Comparison of ENCODE assay signal across 8 mouse cellular contexts in genomic region chr17:79020208-79020983, GRCm38 (mm10). TPM values are rescaled to one million over a fixed set of nuclear protein-coding genes. Genes with fewer than 3 reads are reported as not detected.
DNase-seq lines count a peak whose midpoint lies in the region; ATAC-seq and TF ChIP-seq lines count a peak whose summit lies in the region.

Gene Prkd3 (minus strand): TSS chr17:79020816.

- peak; percentile 95 for ATAC-seq in forebrain, embryonic 14.5 days
- peak; percentile 91 for ATAC-seq in heart, postnatal 0 days (ENCODE audit: insufficient read depth, low read depth)
- ATAC-seq in liver, embryonic 15.5 days (ENCODE audit: insufficient read depth): peak; percentile 80
- ATAC-seq in stomach, postnatal 0 days (ENCODE audit: low FRiP score, low TSS enrichment): peak; percentile 91

- H3K4me2 ChIP-seq in forebrain, embryonic 14.5 days (ENCODE audit: low read length): peak within 1 kb of the TSS; percentile 69
- H3K4me2 ChIP-seq in heart, postnatal 0 days (ENCODE audit: low read depth, low read length): peak within 1 kb of the TSS; percentile 88
- H3K4me2 ChIP-seq in liver, embryonic 15.5 days: peak within 1 kb of the TSS; percentile 92
- H3K4me2 ChIP-seq in stomach, postnatal 0 days (replicated peaks; ENCODE audit: low read depth): peak within 1 kb of the TSS; percentile 93

- H3K4me1 ChIP-seq in bone marrow macrophage, adult 2 months (ENCODE audit: control insufficient read depth, insufficient read depth, low read length): peaks cover 14% of the 10 kb centered on the region
- H3K4me1 ChIP-seq in forebrain, embryonic 14.5 days (ENCODE audit: control insufficient read depth, insufficient read depth, low read length): peaks cover 23% of the 10 kb centered on the region
- H3K4me1 ChIP-seq in heart, postnatal 0 days (ENCODE audit: control insufficient read depth, insufficient read depth): peaks cover 29% of the 10 kb centered on the region
- H3K4me1 ChIP-seq in liver, embryonic 15.5 days (replicated peaks): peaks cover 39% of the 10 kb centered on the region
- no peaks in the 10 kb centered on the region for H3K4me1 ChIP-seq in stomach, postnatal 0 days (replicated peaks; ENCODE audit: control insufficient read depth, insufficient read depth)

- TF ChIP-seq POLR2A in bone marrow macrophage, adult 2 months (IDR thresholded peaks at IDR 0.05; ENCODE audit: borderline replicate concordance, low read depth, low read length): no peak

- TF ChIP-seq CTCF in bone marrow macrophage, adult 2 months (IDR thresholded peaks at IDR 0.05; ENCODE audit: low read depth, low read length): no peak
- TF ChIP-seq CTCF in heart, postnatal 0 days (IDR thresholded peaks at IDR 0.05; ENCODE audit: low read depth): no peak
- no peak for TF ChIP-seq CTCF in stomach, postnatal 0 days (IDR thresholded peaks at IDR 0.05; ENCODE audit: low read depth)

- H3K27ac ChIP-seq in bone marrow macrophage, adult 2 months (ENCODE audit: insufficient read depth, low read depth, low read length): peak within 1 kb of the TSS; percentile 33
- peak within 1 kb of the TSS; percentile 82 for H3K27ac ChIP-seq in forebrain, embryonic 14.5 days (ENCODE audit: low read depth, low read length)
- H3K27ac ChIP-seq in heart, postnatal 0 days (ENCODE audit: low read depth): peak within 1 kb of the TSS; percentile 91
- peak within 1 kb of the TSS; percentile 72 for H3K27ac ChIP-seq in liver, embryonic 15.5 days (replicated peaks)
- H3K27ac ChIP-seq in stomach, postnatal 0 days (replicated peaks): peak within 1 kb of the TSS; percentile 91

- no peak for TF ChIP-seq EP300 in heart, postnatal 0 days (IDR thresholded peaks at IDR 0.05; ENCODE audit: low read depth)
- no peak for TF ChIP-seq EP300 in stomach, postnatal 0 days (optimal IDR thresholded peaks at IDR 0.05)

- under 1% methylated on average over 69 of the region's 113 CpGs for WGBS in forebrain, embryonic 14.5 days
- under 1% methylated on average over 92 of the region's 113 CpGs for WGBS in heart, postnatal 0 days
- under 1% methylated on average over 90 of the region's 113 CpGs for WGBS in liver, embryonic 15.5 days (ENCODE audit: insufficient replicate concordance)
- 0% methylated on average over 51 of the region's 113 CpGs for WGBS in stomach, postnatal 0 days

- no peaks in the 10 kb centered on the region for H3K36me3 ChIP-seq in forebrain, embryonic 14.5 days (ENCODE audit: control insufficient read depth, insufficient read depth, low read length)
- H3K36me3 ChIP-seq in heart, postnatal 0 days (replicated peaks; ENCODE audit: control insufficient read depth, insufficient read depth, low read length): no peaks in the 10 kb centered on the region
- no peaks in the 10 kb centered on the region for H3K36me3 ChIP-seq in liver, embryonic 15.5 days (replicated peaks)
- no peaks in the 10 kb centered on the region for H3K36me3 ChIP-seq in stomach, postnatal 0 days (ENCODE audit: control insufficient read depth, insufficient read depth, low read length)

- no peaks in the 10 kb centered on the region for H3K9me3 ChIP-seq in forebrain, embryonic 14.5 days (replicated peaks; ENCODE audit: control insufficient read depth, low read length)
- H3K9me3 ChIP-seq in heart, postnatal 0 days (replicated peaks; ENCODE audit: control insufficient read depth, low read length): no peaks in the 10 kb centered on the region
- H3K9me3 ChIP-seq in liver, embryonic 15.5 days (replicated peaks): no peaks in the 10 kb centered on the region
- no peaks in the 10 kb centered on the region for H3K9me3 ChIP-seq in stomach, postnatal 0 days (ENCODE audit: control insufficient read depth, low read length)

- peak within 1 kb of the TSS; percentile 89 for H3K4me3 ChIP-seq in bone marrow macrophage, adult 2 months (ENCODE audit: insufficient read depth, low read length)
- H3K4me3 ChIP-seq in forebrain, embryonic 14.5 days (ENCODE audit: low read depth, low read length): peak within 1 kb of the TSS; percentile 77
- H3K4me3 ChIP-seq in heart, postnatal 0 days (ENCODE audit: low read depth, low read length): peak within 1 kb of the TSS; percentile 84
- H3K4me3 ChIP-seq in liver, embryonic 15.5 days (replicated peaks): peak within 1 kb of the TSS; percentile 74
- peak within 1 kb of the TSS; percentile 79 for H3K4me3 ChIP-seq in stomach, postnatal 0 days (ENCODE audit: low read depth, low read length)

- peak within 1 kb of the TSS; percentile 78 for H3K9ac ChIP-seq in forebrain, embryonic 14.5 days (ENCODE audit: low read length)
- peak within 1 kb of the TSS; percentile 85 for H3K9ac ChIP-seq in heart, postnatal 0 days (replicated peaks; ENCODE audit: low read depth, low read length)
- H3K9ac ChIP-seq in liver, embryonic 15.5 days: peak within 1 kb of the TSS; percentile 72
- H3K9ac ChIP-seq in stomach, postnatal 0 days (ENCODE audit: low read length): peak within 1 kb of the TSS; percentile 87

- no peaks in the 10 kb centered on the region; the same call in 1 of the 2 replicates for H3K27me3 ChIP-seq in forebrain, embryonic 14.5 days (replicated peaks; ENCODE audit: control insufficient read depth, insufficient read depth, low read length)
- H3K27me3 ChIP-seq in heart, postnatal 0 days (ENCODE audit: control insufficient read depth, insufficient read depth, low read length): no peaks in the 10 kb centered on the region
- peaks cover 19% of the 10 kb centered on the region for H3K27me3 ChIP-seq in liver, embryonic 15.5 days
- H3K27me3 ChIP-seq in stomach, postnatal 0 days (ENCODE audit: control insufficient read depth, insufficient read depth, low read length): no peaks in the 10 kb centered on the region

- DNase-seq in CD4-positive, CD25-positive, alpha-beta regulatory T cell, adult 2 months (ENCODE audit: low read depth, low spot score): peak; percentile 71
- peak; percentile 81 for DNase-seq in forebrain, embryonic 14.5 days (ENCODE audit: low spot score)
- peak; percentile 47 for DNase-seq in heart, postnatal 0 days (ENCODE audit: low spot score)
- DNase-seq in kidney, postnatal 25 days: peak; percentile 64 to 80
- DNase-seq in neural tube, embryonic 10.5 days (ENCODE audit: extremely low spot score, low spot score): peak; percentile 86
- DNase-seq in stomach, postnatal 0 days (ENCODE audit: low spot score): peak; percentile 77

RNA-seq across cellular contexts. Expression of gene Prkd3, which starts in this region (rescaled TPM):
- 15.4 and 17.5 TPM in 2 replicates for polyA plus RNA-seq in bone marrow macrophage, adult 2 months (2012; ENCODE audit: insufficient read depth, insufficient read length, missing spikeins)
- polyA plus RNA-seq in forebrain, embryonic 14.5 days (2014; fragmentation: Nextera tagmentation; extraction: Ambion mirVana): 28.6 and 29.2 TPM in 2 replicates
- 36.8 and 39.7 TPM in 2 replicates for total RNA-seq in heart, postnatal 0 days (2014; rRNA removed; ENCODE audit: low replicate concordance)
- polyA plus RNA-seq in heart, postnatal 0 days (2015; fragmentation: Nextera tagmentation; extraction: Ambion mirVana): 11.7 and 12.4 TPM in 2 replicates
- 8.1 and 8.6 TPM in 2 replicates for polyA plus RNA-seq in liver, embryonic 15.5 days (2015; fragmentation: Nextera tagmentation; extraction: Ambion mirVana)
- polyA plus RNA-seq in stomach, postnatal 0 days (2015; fragmentation: Nextera tagmentation; extraction: Ambion mirVana): 10.8 and 11.4 TPM in 2 replicates

Comparison
In these comparisons a context has a peak if more than half of its experiments do, and no peak if none do; other contexts are left out.
1. Peak in every context shown above with its lines: DNase-seq, ATAC-seq, H3K4me3 ChIP-seq and H3K27ac ChIP-seq.
2. H3K27ac ChIP-seq: peak in every context shown above with its lines; median percentile 91 in heart, postnatal 0 days; 91 in stomach, postnatal 0 days; 82 in forebrain, embryonic 14.5 days; 72 in liver, embryonic 15.5 days; 33 in bone marrow macrophage, adult 2 months.